Mouse (Mus musculus): ENCODE data around the gene Amigo3.

Amigo3 gene

GRCm38 (mm10) chr9:108083561-108083960, 30.6 kb downstream of the Amigo3 start:
- no peak for DNase-seq (ENCODE audit: low read depth)

GRCm38 (mm10) chr9:108085261-108085660, 32.3 kb downstream of the Amigo3 start:
- no peak for DNase-seq (ENCODE audit: low read depth)

DNA sequence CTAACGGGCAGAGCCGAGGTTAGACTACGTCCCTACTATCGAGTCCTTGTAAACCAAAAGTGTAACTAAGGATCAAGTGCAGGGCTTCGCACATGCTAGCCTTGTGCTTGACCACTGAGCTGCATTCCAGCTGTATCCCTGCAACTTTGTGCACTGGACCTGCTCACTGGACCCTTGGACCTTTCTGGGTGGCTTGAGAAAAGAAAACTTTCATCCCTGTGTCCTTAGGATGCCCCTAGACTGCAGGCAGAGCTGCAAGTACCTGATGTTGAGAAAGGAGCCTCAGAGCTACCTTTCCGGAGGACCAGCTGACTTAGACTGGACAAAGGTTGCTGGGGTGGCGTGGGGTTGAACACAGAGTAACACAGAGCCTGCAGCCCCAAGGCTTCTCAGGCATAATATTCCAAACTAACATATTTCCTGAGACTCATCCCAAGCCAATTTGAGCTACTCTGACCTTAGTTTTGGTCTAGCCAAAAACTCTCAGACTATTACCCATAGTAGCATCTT, 37.7 kb downstream of the Amigo3 start:
- no peak for DNase-seq (ENCODE audit: low read depth)

GRCm38 (mm10) chr9:108093586-108093985, 40.6 kb downstream of the Amigo3 start:
- no peak for DNase-seq (ENCODE audit: low read depth)

DNA sequence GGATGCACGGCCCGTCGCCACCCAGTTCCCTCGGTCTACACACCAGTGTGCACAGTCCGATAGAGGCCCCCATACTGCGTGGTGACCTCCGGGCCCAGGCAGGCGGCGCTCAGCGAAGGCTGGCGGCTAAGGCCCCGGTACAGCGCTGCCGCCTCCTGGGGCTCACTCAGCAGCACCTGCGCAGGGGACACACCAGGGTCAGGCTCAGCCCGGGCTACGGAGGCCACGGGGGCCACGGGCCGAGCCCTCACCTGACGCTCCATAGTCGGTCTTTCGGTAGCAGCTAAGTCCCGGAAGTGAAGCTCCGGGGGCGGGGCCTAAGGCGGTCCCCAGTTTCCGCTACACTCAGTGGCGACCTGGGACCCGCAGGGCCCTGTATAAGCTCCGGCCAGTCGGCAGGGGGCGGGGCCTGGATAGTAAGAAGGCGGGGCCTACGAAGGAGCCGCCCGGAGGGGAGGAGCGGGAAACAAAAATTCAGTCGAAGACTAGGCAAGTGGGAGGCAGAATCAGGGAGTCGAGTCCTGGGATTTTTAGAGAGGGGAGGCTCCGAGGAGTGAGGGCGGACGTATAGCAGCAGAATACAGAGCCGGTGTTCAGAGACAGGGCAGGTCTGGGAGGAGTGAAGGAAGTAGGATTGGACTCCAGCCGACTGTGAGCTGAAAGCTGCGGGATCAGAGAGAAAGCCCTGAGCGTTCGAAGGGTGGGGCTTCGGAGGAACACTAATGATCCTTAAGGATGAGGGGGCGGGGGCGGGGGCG, 41.4 kb downstream of the Amigo3 start, which contains the start of gene Apeh:
Apeh (minus strand) TSS at position 423 of the 758 bp plus-strand sequence.
- peak; percentile 97 for DNase-seq (ENCODE audit: low read depth)

- DNase-seq (ENCODE audit: low read depth) = peak; percentile 61
Observed at GRCm38 (mm10) chr9:108094998-108095411, 42.0 kb downstream of the Amigo3 start.

- DNase-seq (ENCODE audit: low read depth) = peak; percentile 87
Observed at GRCm38 (mm10) chr9:108095518-108095917, 42.6 kb downstream of the Amigo3 start.

GRCm38 (mm10) chr9:108095949-108096712, 43.2 kb downstream of the Amigo3 start:
- DNase-seq (ENCODE audit: low read depth) = no peak

- DNase-seq (ENCODE audit: low read depth) = no peak
Observed at GRCm38 (mm10) chr9:108099619-108100018, 46.7 kb downstream of the Amigo3 start.

DNA sequence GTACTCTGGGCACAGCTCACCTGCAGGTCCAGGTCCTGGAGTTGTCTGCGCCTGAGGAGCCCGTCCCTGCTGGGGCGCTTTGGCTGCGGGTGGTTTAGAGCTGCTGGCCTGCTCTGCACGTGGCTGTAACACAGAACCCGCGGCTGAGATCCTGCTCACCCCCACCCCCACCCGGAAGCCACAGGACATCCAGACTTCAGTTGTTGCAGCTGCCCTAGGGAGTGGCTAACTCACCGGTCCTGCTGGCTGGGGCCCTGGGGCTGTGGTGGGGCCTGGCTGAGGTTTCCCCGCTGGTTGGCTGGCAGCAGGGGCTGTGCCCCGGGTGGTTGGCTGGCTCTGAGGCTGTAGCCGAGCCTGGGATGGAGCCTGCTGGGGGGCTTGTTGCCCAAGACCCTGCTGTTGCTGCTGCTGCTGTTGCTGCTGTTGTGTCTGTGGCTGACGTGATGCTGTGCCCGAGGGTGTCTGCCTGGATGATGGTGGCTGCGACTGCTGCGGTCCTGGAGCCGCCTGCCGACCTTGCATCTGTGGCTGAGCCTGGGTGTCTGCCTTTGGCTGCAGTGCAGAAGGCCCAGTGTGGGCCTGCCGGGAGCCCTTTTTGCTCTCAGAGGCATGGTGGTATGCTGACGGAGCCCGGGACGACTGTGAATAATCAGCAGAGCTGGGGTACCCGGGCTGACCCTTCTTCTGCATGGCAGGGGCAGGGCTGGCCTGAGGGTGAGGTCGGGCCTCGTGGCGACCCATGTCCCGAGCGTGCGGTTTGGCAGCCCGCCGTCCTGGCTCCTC, 52.0 kb downstream of the Amigo3 start:
- DNase-seq (ENCODE audit: low read depth) = peak; percentile 72
